Mouse (Mus musculus) CH12.LX (cell line): ENCODE data around the gene Hacl1.

ENCODE experiments used
- BHLHE40 ChIP-seq: IDR thresholded peaks from 2 replicates; pipeline ENCODE4 v1.6.1; 2011; ENCODE audit warnings: mild to moderate bottlenecking, low read depth, low read length, improper control_type of control experiment
- CHD2 ChIP-seq: IDR thresholded peaks from 2 replicates; pipeline ENCODE4 v1.6.1; 2011; ENCODE audit warnings: low read length, improper control_type of control experiment
- CTCF ChIP-seq, 2 experiments: IDR thresholded peaks in 1 of 2; conservative IDR thresholded peaks in 1 of 2; 2 replicates each; pipeline ENCODE4 v1.5.1; 2011 to 2012; ENCODE audit warnings: low read depth in 2 of 2, low read length in 2 of 2, improper control_type of control experiment in 1 of 2, inconsistent platforms in 1 of 2, mild to moderate bottlenecking in 1 of 2, moderate library complexity in 1 of 2
- EP300 ChIP-seq: IDR thresholded peaks from 2 replicates; pipeline ENCODE4 v1.6.1; 2011; ENCODE audit warnings: low read length, improper control_type of control experiment
- HCFC1 ChIP-seq: IDR thresholded peaks from 2 replicates; pipeline ENCODE4 v1.6.1; 2012; ENCODE audit warnings: low read depth, mild to moderate bottlenecking, inconsistent platforms, low read length, improper control_type of control experiment
- KAT2A ChIP-seq: IDR thresholded peaks from 2 replicates; pipeline ENCODE4 v1.6.1; 2012; ENCODE audit warnings: low read length, improper control_type of control experiment, inconsistent platforms; ENCODE audit not compliant: insufficient replicate concordance
- MYC ChIP-seq: IDR thresholded peaks from 2 replicates; pipeline ENCODE4 v1.6.1; 2011; ENCODE audit warnings: low read depth, mild to moderate bottlenecking, improper control_type of control experiment, low read length
- POLR2A ChIP-seq: IDR thresholded peaks from 2 replicates; pipeline ENCODE4 v1.6.1; 2011; ENCODE audit warnings: low read depth, mild to moderate bottlenecking, improper control_type of control experiment, low read length
- TCF12 ChIP-seq: IDR thresholded peaks from 2 replicates; pipeline ENCODE4 v1.6.1; 2014; ENCODE audit warnings: low read depth, mild to moderate bottlenecking, inconsistent platforms, low read length, improper control_type of control experiment
- UBTF ChIP-seq: IDR thresholded peaks from 2 replicates; pipeline ENCODE4 v1.6.1; 2012; ENCODE audit warnings: low read depth, mild to moderate bottlenecking, inconsistent platforms, low read length, improper control_type of control experiment, moderate library complexity
- ZC3H11A ChIP-seq: IDR thresholded peaks from 2 replicates; pipeline ENCODE4 v1.6.1; 2012; ENCODE audit warnings: low read depth, mild to moderate bottlenecking, inconsistent platforms, low read length, improper control_type of control experiment

- TF ChIP-seq POLR2A (no peak), KAT2A (no peak), CTCF (conservative IDR thresholded peaks at IDR 0.05 in 1 of 2, IDR thresholded peaks at IDR 0.05 in 1 of 2; ENCODE audit: low read depth in 2 of 2, low read length in 2 of 2) (no peak), UBTF (no peak), MYC (no peak), EP300 (no peak), ZC3H11A (no peak), CHD2 (no peak), HCFC1 (no peak), BHLHE40 (no peak), TCF12 (no peak)
Observed at GRCm38 (mm10) chr14:31557784-31558183, 83.3 kb downstream of the Hacl1 start.
